Mouse (Mus musculus): ENCODE measurements around the gene Agpat1.

DNA sequence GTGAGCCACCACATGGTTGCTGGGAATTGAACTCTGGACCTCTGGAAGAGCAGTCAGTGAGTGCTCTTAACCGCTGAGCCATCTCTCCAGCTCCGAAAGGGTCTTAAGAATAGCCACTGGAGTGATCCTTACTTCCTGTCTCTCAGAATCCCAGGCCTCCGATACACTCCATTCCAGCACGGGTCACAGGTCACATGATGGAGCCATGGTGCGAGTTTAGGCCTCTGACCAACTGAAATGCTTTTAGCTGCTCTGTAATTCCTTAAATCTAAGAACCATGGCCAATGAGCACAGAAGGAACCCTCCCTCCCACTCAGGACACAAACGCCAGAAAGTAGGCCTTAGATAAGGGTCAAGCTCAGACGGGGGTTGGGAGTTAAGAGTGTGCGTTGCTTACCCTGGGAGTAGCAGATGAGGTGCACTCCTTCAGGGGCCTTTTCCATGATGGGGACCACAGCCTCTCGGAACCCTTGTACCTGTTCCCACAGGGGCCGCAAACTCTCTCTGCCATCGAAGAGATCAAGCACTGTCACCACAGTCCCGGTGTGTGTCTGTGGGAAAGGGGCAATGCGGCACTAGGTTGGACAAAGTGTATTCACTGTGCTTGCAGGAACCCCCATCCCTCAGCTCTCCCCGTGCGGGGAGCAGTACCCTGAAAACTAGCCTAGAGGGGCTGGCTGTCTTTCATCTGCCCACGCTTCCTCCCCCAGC lies 22.2 kb downstream of the Agpat1 start:
- TF ChIP-seq POLR2A (IDR thresholded peaks at IDR 0.05; ENCODE audit: low read depth, low read length) (no peak), CTCF (IDR thresholded peaks at IDR 0.05; ENCODE audit: extremely low read depth, insufficient read length, insufficient replicate concordance, low read depth, low read length) (no peak)
